Mouse (Mus musculus) midbrain, embryonic 11.5 days (tissue): ENCODE results near the gene Dnah6. TPM values are rescaled to one million over a fixed set of nuclear protein-coding genes. Genes with fewer than 3 reads are reported as not detected.

Experiments
- ATAC-seq: fragments of 200-750 bp; cut with Nextera tagmentation; 2 replicates; pipeline ENCODE4 v1.8.0; 2017; ENCODE audit warnings: moderate TSS enrichment, moderate library complexity; ENCODE audit not compliant: low FRiP score
- DNase-seq: peaks from one replicate; pipeline ENCODE4 v3.0.0; 2015; ENCODE audit warnings: low spot score; ENCODE audit errors: missing footprints
- H3K27ac ChIP-seq: fragments of 300-500 bp; sonication (generic); 2 replicates; pipeline ENCODE4 v1.5.1; 2014; ENCODE audit warnings: low read depth, low read length
- H3K27me3 ChIP-seq: fragments of 300-500 bp; sonication (generic); 2 replicates; pipeline ENCODE4 v1.6.1; 2014; ENCODE audit warnings: mild to moderate bottlenecking, low read length, moderate library complexity, mixed read lengths; ENCODE audit not compliant: control insufficient read depth, insufficient read depth
- H3K36me3 ChIP-seq: fragments of 300-500 bp; sonication (generic); 2 replicates; pipeline ENCODE4 v1.6.1; 2014; ENCODE audit warnings: mild to moderate bottlenecking, low read length, moderate library complexity, mixed read lengths; ENCODE audit not compliant: control insufficient read depth, insufficient read depth
- H3K4me1 ChIP-seq: fragments of 300-500 bp; sonication (generic); 2 replicates; pipeline ENCODE4 v1.6.1; 2014; ENCODE audit warnings: low read length; ENCODE audit not compliant: control insufficient read depth, insufficient read depth
- H3K4me2 ChIP-seq: fragments of 300-500 bp; sonication (generic); 2 replicates; pipeline ENCODE4 v1.6.1; 2014; ENCODE audit warnings: mild to moderate bottlenecking, moderate library complexity
- H3K4me3 ChIP-seq: fragments of 300-500 bp; sonication (generic); 2 replicates; pipeline ENCODE4 v1.5.1; 2014; ENCODE audit warnings: low read depth, low read length
- H3K9ac ChIP-seq: fragments of 300-500 bp; sonication (generic); 2 replicates; pipeline ENCODE4 v1.6.1; 2014; ENCODE audit warnings: low read length
- H3K9me3 ChIP-seq: fragments of 300-500 bp; sonication (generic); 2 replicates; pipeline ENCODE4 v1.6.1; 2016; ENCODE audit warnings: low read length; ENCODE audit not compliant: control insufficient read depth
- WGBS: fragments of 180-500 bp; shearing (Covaris S2); extraction: QIAGEN DNeasy Blood & Tissue Kit; methylation state at CpG from one replicate; pipeline ENCODE4 v1.1.7; 2014; 5-methylcytosine and 5-hydroxymethylcytosine counted together
- polyA plus RNA-seq: library from polyadenylated mRNA; unstranded; fragments of >200 nt; fragmentation: Nextera tagmentation; extraction: Ambion mirVana; gene quantifications from 2 replicates; pipeline ENCODE4 v1.2.1, GENCODE M21; 2014

Gene Dnah6
- polyA plus RNA-seq, 1 experiment from 2014 or later = 0.05 TPM

GRCm38 (mm10) chr6:73253006-73253405, 31.6 kb upstream of the Dnah6 start:
- 96% methylated on average over 2 of the region's 2 CpGs for WGBS
- Histone ChIP-seq H3K27me3 (no peaks in the 10 kb centered on the region), H3K4me1 (0 out of 2 replicates have a peak, but pooled peaks cover 3% of the 10 kb centered on the region), H3K36me3 (no peaks in the 10 kb centered on the region), H3K9me3 (no peaks in the 10 kb centered on the region), H3K27ac (no peak overlapping the region), H3K4me3 (no peak overlapping the region), H3K4me2 (no peak overlapping the region), H3K9ac (no peak overlapping the region)
- DNase-seq (no peak), ATAC-seq (no peak)

DNA sequence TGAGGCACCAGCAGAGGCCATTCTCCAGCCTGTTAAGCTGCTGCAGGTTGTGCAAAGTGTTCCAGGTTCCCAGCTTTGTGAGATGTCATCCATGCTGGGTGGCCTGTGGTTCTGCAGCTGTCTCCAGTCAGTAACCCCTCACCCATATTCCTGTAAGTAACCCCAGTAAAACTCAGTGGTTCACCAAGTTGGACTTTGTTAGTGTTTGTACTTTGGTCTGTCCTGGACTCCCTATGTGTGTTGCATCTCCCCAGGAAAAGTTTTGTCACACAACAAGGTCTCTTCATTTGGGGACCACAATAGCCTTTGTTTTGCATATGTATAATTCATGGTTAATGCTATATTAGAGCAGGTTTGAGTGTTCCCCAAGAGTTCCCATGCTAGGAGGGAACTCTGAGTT, 30.9 kb upstream of the Dnah6 start:
- no peaks in the 10 kb centered on the region for H3K27me3 ChIP-seq
- H3K36me3 ChIP-seq = no peaks in the 10 kb centered on the region
- no peaks in the 10 kb centered on the region for H3K9me3 ChIP-seq
- no peak overlapping the region for H3K27ac ChIP-seq
- H3K4me2 ChIP-seq = no peak overlapping the region
- H3K9ac ChIP-seq = no peak overlapping the region
- ATAC-seq (no peak), DNase-seq (no peak)
- 0 out of 2 replicates have a peak, but pooled peaks cover 5% of the 10 kb centered on the region for H3K4me1 ChIP-seq
- no peak overlapping the region for H3K4me3 ChIP-seq

DNA sequence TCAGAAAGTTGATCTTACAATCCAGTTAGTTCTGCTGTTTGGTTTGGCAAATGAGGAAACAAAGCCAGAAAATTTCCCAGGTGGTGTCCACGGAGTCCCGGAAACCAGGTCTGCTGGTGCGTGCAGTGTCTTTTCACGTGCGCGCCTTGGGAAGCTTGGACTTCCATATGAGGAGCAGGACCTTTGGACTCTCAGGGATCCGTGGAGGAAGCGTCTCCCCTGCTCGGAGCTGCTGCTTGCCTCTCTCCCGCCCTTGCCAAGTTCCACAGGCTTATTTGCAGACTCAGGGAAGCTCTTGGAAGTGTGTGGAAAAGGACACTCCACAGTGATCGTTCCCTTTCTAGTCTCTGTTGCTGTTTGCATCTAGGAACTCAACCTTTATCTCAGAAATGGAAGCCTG, 29.9 kb upstream of the Dnah6 start:
- H3K4me3 ChIP-seq = no peak overlapping the region
- H3K4me2 ChIP-seq = no peak overlapping the region
- ATAC-seq (no peak), DNase-seq (no peak)
- 93% methylated on average over 11 of the region's 11 CpGs for WGBS
- no peak overlapping the region for H3K27ac ChIP-seq
- H3K27me3 ChIP-seq = no peaks in the 10 kb centered on the region
- H3K4me1 ChIP-seq = 0 out of 2 replicates have a peak, but pooled peaks cover 5% of the 10 kb centered on the region
- no peak overlapping the region for H3K9ac ChIP-seq
- no peaks in the 10 kb centered on the region for H3K9me3 ChIP-seq
- H3K36me3 ChIP-seq = no peaks in the 10 kb centered on the region

DNA sequence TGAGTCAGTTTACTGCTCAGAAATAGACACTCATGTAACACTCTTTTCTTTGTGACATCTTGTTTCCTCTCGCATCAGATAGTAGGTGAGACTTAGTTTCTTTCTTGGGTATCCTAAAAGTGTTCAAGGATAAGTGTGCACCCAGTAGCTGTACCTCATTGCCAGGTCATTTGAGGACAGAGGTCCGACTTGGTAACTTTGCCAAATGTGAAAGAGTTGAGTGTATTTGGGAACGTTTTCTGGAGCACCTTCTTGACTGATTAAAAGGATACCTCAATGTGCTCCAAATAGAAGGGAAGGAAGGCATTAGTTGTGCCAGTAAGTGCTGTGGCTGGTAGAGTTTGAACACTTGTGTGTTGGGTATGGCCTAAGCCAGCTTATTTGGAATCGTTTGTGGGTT, 28.4 kb upstream of the Dnah6 start:
- H3K36me3 ChIP-seq = no peaks in the 10 kb centered on the region
- DNase-seq = no peak
- no peak overlapping the region for H3K27ac ChIP-seq
- 86% methylated on average over 4 of the region's 4 CpGs for WGBS
- H3K27me3 ChIP-seq = no peaks in the 10 kb centered on the region
- H3K9me3 ChIP-seq = no peaks in the 10 kb centered on the region
- ATAC-seq = no peak
- no peak overlapping the region for H3K4me2 ChIP-seq
- 0 out of 2 replicates have a peak, but pooled peaks cover 5% of the 10 kb centered on the region for H3K4me1 ChIP-seq
- H3K9ac ChIP-seq = no peak overlapping the region
- no peak overlapping the region for H3K4me3 ChIP-seq

GRCm38 (mm10) chr6:73249049-73249422, 27.6 kb upstream of the Dnah6 start:
- peak overlapping the region; percentile 71 for H3K4me2 ChIP-seq
- peak overlapping the region; percentile 91 for H3K9ac ChIP-seq
- H3K27me3 ChIP-seq = no peaks in the 10 kb centered on the region
- 11% methylated on average over 12 of the region's 12 CpGs for WGBS
- no peak for ATAC-seq
- H3K27ac ChIP-seq = no peak overlapping the region
- peak; percentile 89 for DNase-seq
- peak overlapping the region; percentile 88 for H3K4me3 ChIP-seq
- no peaks in the 10 kb centered on the region for H3K9me3 ChIP-seq
- 0 out of 2 replicates have a peak, but pooled peaks cover 5% of the 10 kb centered on the region for H3K4me1 ChIP-seq
- no peaks in the 10 kb centered on the region for H3K36me3 ChIP-seq

- no peaks in the 10 kb centered on the region for H3K27me3 ChIP-seq
- no peaks in the 10 kb centered on the region for H3K36me3 ChIP-seq
- peak; percentile 96 for ATAC-seq
- peak; percentile 99 for DNase-seq
- peak within 1 kb of the TSS; percentile 10; the same call in 1 of the 2 replicates for H3K27ac ChIP-seq
- WGBS = under 1% methylated on average over 57 of the region's 58 CpGs
- peak within 1 kb of the TSS; percentile 71 for H3K4me2 ChIP-seq
- peak within 1 kb of the TSS; percentile 91 for H3K9ac ChIP-seq
- peak within 1 kb of the TSS; percentile 88 for H3K4me3 ChIP-seq
- no peaks in the 10 kb centered on the region for H3K9me3 ChIP-seq
- H3K4me1 ChIP-seq = 0 out of 2 replicates have a peak, but pooled peaks cover 5% of the 10 kb centered on the region
These were observed 27.0 kb upstream of the Dnah6 start, which contains the start of gene Suclg1 for GRCm38 (mm10) chr6:73248237-73249048. Gene Suclg1, plus strand, starts transcription at chr6:73248382.

DNA sequence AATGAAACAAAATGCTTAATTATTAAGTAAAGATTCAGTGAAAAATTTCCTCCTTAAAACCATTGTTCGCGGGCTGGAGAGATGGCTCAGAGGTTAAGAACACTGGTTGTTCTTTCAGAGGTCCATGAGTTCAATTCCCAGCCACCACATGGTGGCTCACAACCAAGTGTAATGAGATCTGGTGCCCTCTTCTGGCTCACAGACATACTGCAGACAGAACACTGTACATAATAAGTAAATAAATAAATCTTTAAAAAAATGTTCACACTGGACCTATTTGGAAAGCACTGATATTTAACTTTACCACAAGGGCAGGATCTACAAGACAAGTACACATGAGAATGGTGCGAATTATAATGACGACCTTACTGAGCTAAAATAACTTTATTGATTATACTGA, 26.0 kb upstream of the Dnah6 start:
- H3K9ac ChIP-seq = no peak overlapping the region
- H3K27me3 ChIP-seq = no peaks in the 10 kb centered on the region
- H3K4me1 ChIP-seq = 0 out of 2 replicates have a peak, but pooled peaks cover 5% of the 10 kb centered on the region
- DNase-seq (peak; percentile 87), ATAC-seq (no peak)
- H3K4me2 ChIP-seq = peak overlapping the region; percentile 71
- H3K4me3 ChIP-seq = peak overlapping the region; percentile 88
- 36% methylated on average over 4 of the region's 4 CpGs for WGBS
- no peaks in the 10 kb centered on the region for H3K36me3 ChIP-seq
- no peak overlapping the region for H3K27ac ChIP-seq
- no peaks in the 10 kb centered on the region for H3K9me3 ChIP-seq

DNA sequence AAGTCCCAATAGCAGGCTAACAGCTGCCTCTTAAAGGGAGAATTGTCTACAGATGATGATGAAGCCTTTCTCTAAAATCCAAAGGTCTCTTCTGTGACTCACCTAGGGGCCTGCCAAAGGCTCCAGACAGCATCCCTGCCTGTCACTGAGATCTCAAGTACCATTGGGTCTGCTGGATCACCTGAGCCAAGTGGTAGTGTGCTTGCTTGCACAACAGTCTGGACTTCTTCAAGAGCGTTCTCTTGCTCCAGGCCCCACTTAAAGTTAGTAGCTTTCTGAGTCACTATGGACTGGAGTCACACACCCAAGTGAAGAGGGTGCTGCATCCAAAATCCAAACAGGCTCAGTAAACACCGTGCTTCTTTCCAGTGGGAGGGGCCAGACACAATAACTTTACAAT, 25.4 kb upstream of the Dnah6 start:
- no peak for ATAC-seq
- no peak for DNase-seq
- Histone ChIP-seq H3K27me3 (no peaks in the 10 kb centered on the region), H3K4me1 (0 out of 2 replicates have a peak, but pooled peaks cover 5% of the 10 kb centered on the region), H3K4me2 (no peak overlapping the region), H3K36me3 (no peaks in the 10 kb centered on the region), H3K9ac (no peak overlapping the region), H3K27ac (no peak overlapping the region), H3K9me3 (no peaks in the 10 kb centered on the region), H3K4me3 (no peak overlapping the region)
- 75% methylated on average over 2 of the region's 2 CpGs for WGBS

DNA sequence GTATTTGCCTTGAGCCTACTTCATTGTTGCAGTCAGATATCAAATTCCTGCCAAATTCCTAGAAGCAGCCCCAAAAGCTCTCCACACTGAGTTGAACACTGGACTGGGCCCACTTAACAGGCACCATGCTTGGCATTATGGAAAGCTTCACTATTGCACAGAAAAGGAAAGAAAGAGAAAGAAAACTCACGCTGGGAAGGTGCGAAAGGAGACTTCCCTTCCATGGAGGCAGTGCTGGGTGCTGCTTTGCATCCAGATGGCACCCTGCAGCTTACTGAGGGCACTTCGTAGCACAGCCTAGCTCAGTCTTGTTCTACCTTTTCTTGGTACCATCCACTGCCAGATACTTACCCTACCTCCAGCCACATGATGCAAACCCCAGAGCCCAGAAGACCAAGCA, 14.2 kb upstream of the Dnah6 start:
- DNase-seq (no peak), ATAC-seq (no peak)
- Histone ChIP-seq H3K27me3 (no peaks in the 10 kb centered on the region), H3K36me3 (no peaks in the 10 kb centered on the region), H3K4me1 (no peaks in the 10 kb centered on the region), H3K9ac (no peak overlapping the region), H3K4me2 (no peak overlapping the region), H3K4me3 (no peak overlapping the region), H3K27ac (no peak overlapping the region), H3K9me3 (no peaks in the 10 kb centered on the region)
- WGBS = 68% methylated on average over 3 of the region's 3 CpGs
